Mouse (Mus musculus) E14TG2a.4 (cell line): ENCODE results near the gene Gal3st1.

Experiments used
- CTCF ChIP-seq: conservative IDR thresholded peaks from 2 replicates; pipeline ENCODE4 v1.5.1; 2014; ENCODE audit warnings: low read length
- NANOG ChIP-seq: IDR thresholded peaks from 2 replicates; pipeline ENCODE4 v1.6.1; 2014; ENCODE audit warnings: borderline replicate concordance, low read length, mixed read lengths
- POU5F1 ChIP-seq: IDR thresholded peaks from 2 replicates; pipeline ENCODE4 v1.6.1; 2014; ENCODE audit warnings: low read length, borderline replicate concordance

- no peak for TF ChIP-seq CTCF
- TF ChIP-seq NANOG: no peak
- no peak for TF ChIP-seq POU5F1
These were observed 9.1 kb upstream of the Gal3st1 start for GRCm38 (mm10) chr11:3974311-3974710.
